Mouse (Mus musculus) monocyte, adult 5-6 weeks (primary cell): ENCODE results near the gene Agrn. TPM values are rescaled to one million over a fixed set of nuclear protein-coding genes. Genes with fewer than 3 reads are reported as not detected.
A peak's percentile ranks its signal among the peaks of the same experiment; 100 is the strongest.

Experiments used
- ATAC-seq: fragments of 153-309, 156-312 bp; replicated peaks from 2 replicates; pipeline ENCODE4 v1.8.0; 2017; ENCODE audit warnings: mild to moderate bottlenecking; ENCODE audit not compliant: low TSS enrichment, insufficient number of reproducible peaks, severe bottlenecking, poor library complexity, low FRiP score
- total RNA-seq: library from RNA; stranded (forward); fragments of 200-1000, 200-491, 200-594 nt; gene quantifications from 3 replicates; pipeline ENCODE4 v1.2.3, GENCODE M21; 2017

The Agrn gene
- total RNA-seq, 1 experiment from 2014 or later: 1.4 TPM

GRCm38 (mm10) chr4:156203413-156204131 is 6.3 kb upstream of the Agrn start:
- no peak; the same call in 1 of the 2 replicates for ATAC-seq

- peak; percentile 65 for ATAC-seq
These were observed 5.7 kb upstream of the Agrn start, which contains the start of gene AW011738 for GRCm38 (mm10) chr4:156203001-156203412. Gene AW011738 (plus strand): TSS chr4:156203304.

- no peak for ATAC-seq
These were observed 5.2 kb upstream of the Agrn start for GRCm38 (mm10) chr4:156202462-156202893.

GRCm38 (mm10) chr4:156200623-156201475 is 3.6 kb upstream of the Agrn start, which contains the start of gene Isg15:
Gene Isg15 (minus strand): TSS chr4:156200818.
- ATAC-seq: no peak

- peak; percentile 81 for ATAC-seq
These were observed 529 bp upstream of the Agrn start for GRCm38 (mm10) chr4:156197829-156198205.

GRCm38 (mm10) chr4:156195927-156196870 is 1.1 kb downstream of the Agrn start:
- ATAC-seq: no peak

- ATAC-seq: no peak
These were observed 2.9 kb downstream of the Agrn start for GRCm38 (mm10) chr4:156194346-156194745.

GRCm38 (mm10) chr4:156193906-156194305 is 3.4 kb downstream of the Agrn start:
- no peak for ATAC-seq

- no peak for ATAC-seq
These were observed 4.1 kb downstream of the Agrn start for GRCm38 (mm10) chr4:156193200-156193590.

- no peak for ATAC-seq
These were observed 4.7 kb downstream of the Agrn start for GRCm38 (mm10) chr4:156192421-156193199.

- ATAC-seq: no peak
These were observed 8.4 kb downstream of the Agrn start for GRCm38 (mm10) chr4:156188811-156189323.

- ATAC-seq: no peak
These were observed 9.0 kb downstream of the Agrn start for GRCm38 (mm10) chr4:156188162-156188810.

GRCm38 (mm10) chr4:156185950-156186850 is 11.1 kb downstream of the Agrn start:
- ATAC-seq: no peak

- no peak for ATAC-seq
These were observed 11.8 kb downstream of the Agrn start for GRCm38 (mm10) chr4:156185456-156185949.

GRCm38 (mm10) chr4:156184291-156184954 is 12.9 kb downstream of the Agrn start:
- no peak for ATAC-seq

GRCm38 (mm10) chr4:156183747-156184146 is 13.5 kb downstream of the Agrn start:
- no peak for ATAC-seq
